Mouse (Mus musculus) heart, postnatal 0 days (tissue): Measurements from ENCODE around the gene Aldh1l1.

Source experiments
- CTCF ChIP-seq: IDR thresholded peaks from 2 replicates; pipeline ENCODE4 v1.5.1; 2016; ENCODE audit warnings: antibody characterized with exemption, control low read depth, low read depth
- EP300 ChIP-seq: IDR thresholded peaks from 2 replicates; pipeline ENCODE4 v1.6.1; 2016; ENCODE audit warnings: antibody characterized with exemption, low read depth

DNA sequence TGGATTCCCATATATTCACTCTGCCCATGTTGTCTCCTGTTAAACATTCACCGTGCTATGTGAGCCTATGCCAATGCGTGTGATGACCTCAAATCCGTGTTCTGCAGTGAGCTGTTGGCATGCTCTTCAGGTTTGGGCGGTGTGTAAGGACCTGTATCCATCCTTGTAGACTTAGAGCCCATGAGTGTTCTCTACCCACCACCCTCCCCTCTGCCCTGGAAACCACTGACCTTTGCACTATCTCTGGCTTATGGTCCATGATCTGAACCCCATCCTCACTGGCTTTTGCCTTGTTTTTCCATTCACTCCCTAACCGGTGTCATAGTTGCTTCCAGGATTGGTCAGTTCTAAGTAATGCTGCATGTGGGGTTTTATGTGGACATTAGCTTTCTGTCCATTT, 67.5 kb downstream of the Aldh1l1 start:
- TF ChIP-seq CTCF (no peak), EP300 (no peak)
